Mouse (Mus musculus) adrenal gland, postnatal 25 days (tissue): ENCODE measurements around the gene Tyw5. TPM values are rescaled to one million over a fixed set of nuclear protein-coding genes. Genes with fewer than 3 reads are reported as not detected.
A peak's percentile ranks its signal among the peaks of the same experiment; 100 is the strongest.

Source experiments
- DNase-seq: peaks from one replicate; pipeline ENCODE4 v3.0.0; 2021; ENCODE audit warnings: mixed read lengths
- long read RNA-seq: library from polyadenylated mRNA; stranded (forward); transcript quantifications from one replicate; pipeline ENCODE4 v2.0.0, GENCODE M21; 2021
- total RNA-seq: library from RNA; stranded (reverse); gene quantifications from 2 replicates; pipeline ENCODE4 v1.2.3, GENCODE M21; 2021

The Tyw5 gene
- total RNA-seq, result 14.6 and 15.9 TPM in 2 replicates
- long read RNA-seq, transcript Tyw5-209 (8 exons, 1,847 nt), result major isoform, 8 of 14 reads
- long read RNA-seq, partial matches to known transcripts, result 0 of 14 reads
- long read RNA-seq, other reads (novel, unspliced or antisense), result 1 of 14 reads

DNA sequence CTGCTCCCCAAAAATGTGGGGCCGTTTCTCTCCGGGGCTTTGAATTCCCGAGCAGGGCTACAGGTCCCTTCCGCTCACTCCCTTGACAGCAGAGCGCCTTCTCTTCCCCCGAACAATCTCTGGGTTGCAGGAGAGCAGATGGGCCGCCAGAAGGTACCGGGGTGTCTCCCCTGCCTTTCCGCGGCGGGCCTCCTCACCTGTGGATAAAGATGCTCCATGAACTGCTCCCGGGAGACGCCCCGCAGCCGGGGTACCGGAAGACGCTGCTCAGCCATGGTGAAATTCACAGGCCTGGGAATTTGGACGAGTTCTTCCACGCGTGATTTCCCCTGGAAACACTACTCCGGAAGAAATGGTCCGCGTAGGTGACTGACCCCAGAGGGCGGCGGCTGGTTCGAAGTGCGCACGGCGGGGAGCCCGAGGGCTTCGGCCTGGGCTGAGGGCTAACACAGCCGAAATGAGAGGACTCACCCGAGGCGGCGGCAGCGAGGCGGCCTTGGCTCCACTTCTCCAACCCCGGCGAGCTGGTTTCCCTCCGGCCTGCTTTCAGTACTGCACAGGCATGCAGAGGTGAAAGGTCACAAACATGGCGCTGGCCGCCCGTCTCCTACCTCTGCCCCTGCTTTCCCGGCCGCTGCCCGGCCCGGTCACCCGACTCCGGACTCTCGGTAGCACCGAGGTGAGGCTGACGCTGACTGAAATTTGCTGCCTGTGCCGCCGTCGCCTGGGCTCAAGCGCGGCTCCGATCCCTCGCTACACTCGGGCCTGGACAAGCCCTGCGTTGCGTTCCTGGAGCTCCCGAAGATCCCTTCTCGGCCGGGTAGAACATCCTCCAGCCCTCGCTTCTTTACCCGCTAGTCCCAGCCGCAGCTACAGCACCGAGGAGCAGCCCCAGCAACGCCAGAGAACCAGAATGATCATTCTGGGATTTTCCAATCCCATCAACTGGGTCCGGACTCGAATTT lies at the start of gene Tyw5, which contains the start of gene Maip1:
TSS of gene Tyw5 (minus strand) at position 915 of the 965 bp plus-strand sequence.
TSS of gene Maip1 (plus strand) at position 142 of the 965 bp plus-strand sequence.
- DNase-seq, result peak; percentile 75

GRCm38 (mm10) chr1:57450241-57450640 lies 43.3 kb upstream of the Tyw5 start:
- no peak for DNase-seq

DNA sequence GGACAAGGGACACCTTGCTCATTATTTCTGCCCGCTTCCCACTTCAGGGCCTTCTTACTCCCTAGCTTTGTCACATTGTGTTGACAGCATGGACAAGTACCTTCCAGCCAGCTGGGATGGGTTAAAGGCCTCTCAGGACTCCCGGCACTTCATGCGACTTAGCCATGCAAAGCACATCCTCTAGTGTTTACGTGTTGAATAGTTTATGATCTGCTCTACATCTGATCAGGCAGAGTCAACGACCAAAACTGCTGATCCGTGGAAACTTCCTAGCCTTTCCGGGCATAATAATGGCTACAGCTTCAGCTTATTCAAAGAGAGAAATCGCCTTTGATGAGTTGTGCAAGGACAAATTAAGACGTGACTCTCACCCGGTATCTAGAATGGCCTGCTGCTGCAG lies 38.8 kb upstream of the Tyw5 start:
- no peak for DNase-seq

DNA sequence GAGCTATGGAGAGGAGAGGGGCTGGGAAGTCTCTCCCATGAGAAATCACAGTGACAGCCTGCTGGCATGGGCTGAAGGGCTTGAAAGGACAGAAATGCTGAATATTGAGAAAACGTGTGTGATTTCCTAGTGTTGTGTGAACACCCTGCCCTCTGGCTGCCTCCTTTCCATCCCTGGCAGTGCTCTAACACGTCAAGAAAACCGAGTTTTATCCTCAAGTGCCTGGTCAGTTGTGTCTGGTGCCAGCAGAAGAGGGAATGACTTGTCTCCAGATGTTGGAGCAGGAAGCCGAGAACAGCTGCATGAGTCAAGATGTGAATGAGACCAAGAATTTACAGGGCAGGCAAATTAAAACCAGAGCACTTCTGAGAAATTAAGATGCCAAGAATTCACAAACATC lies 33.9 kb upstream of the Tyw5 start:
- no peak for DNase-seq

GRCm38 (mm10) chr1:57439026-57439425 lies 32.1 kb upstream of the Tyw5 start:
- no peak for DNase-seq

GRCm38 (mm10) chr1:57436954-57437353 lies 30.1 kb upstream of the Tyw5 start:
- DNase-seq, result no peak

DNA sequence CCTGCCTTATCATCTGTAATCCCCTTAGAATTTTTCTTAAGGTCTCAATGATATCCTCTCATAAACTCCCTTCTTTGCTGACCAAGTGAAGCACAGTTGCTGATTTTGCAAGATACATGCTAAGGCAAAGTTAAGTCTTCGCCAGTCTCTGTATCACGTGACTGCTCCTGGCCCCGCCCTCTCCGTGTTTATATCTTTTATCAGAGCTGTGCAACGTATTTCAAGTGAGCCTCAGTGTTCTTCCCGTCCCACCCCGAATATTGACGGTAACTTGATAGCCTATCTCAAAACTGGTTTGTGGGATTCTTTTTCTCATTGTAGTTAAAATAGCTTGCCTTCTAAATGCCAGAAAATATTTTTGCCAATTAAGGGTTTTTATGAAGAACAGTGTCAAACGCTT lies 29.5 kb upstream of the Tyw5 start:
- peak; percentile 26 for DNase-seq

GRCm38 (mm10) chr1:57433141-57433540 lies 26.2 kb upstream of the Tyw5 start:
- DNase-seq, result no peak

GRCm38 (mm10) chr1:57429786-57430483 lies 23.0 kb upstream of the Tyw5 start:
- DNase-seq, result no peak

- peak; percentile 86 for DNase-seq
These were observed 21.7 kb upstream of the Tyw5 start for GRCm38 (mm10) chr1:57428368-57429308.

DNA sequence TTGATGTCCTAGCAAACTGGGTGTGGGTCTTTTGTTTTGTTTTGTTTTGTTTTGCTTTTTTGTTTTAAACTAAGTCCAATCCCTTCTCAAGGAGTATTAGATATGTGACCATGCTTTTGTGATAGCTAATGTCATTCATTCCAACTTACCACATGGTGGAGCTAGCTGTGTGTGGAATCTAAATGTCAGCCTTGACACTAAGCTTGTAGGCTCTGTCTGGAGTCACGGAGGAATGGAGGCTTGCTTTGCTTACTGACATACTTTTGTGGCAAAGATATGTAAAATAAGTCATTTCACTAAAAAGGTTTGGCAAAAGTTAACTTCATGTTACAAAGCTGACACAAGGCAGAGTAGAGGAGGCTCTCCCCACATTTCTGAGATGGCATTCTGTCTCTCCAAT lies 16.8 kb upstream of the Tyw5 start:
- no peak for DNase-seq

DNA sequence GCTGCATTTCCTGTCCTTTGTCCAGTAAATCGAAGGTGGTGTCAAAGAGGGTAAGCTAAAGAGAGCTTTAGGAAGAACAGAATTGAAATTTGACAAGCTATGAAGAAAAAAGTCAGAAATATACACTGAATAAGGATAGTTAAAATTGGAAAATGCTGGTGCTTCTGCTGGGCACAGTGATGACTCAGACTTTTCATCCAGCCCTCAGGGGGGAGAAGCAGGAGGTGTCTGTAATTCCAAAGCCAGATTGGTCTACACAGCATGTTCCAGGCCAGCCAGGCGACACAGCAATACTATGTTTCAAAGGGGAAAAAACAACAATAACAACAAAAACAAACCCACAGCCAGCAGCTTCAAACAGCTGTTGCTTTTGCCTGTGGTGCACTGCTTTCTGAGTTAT lies 6.5 kb upstream of the Tyw5 start:
- no peak for DNase-seq

DNA sequence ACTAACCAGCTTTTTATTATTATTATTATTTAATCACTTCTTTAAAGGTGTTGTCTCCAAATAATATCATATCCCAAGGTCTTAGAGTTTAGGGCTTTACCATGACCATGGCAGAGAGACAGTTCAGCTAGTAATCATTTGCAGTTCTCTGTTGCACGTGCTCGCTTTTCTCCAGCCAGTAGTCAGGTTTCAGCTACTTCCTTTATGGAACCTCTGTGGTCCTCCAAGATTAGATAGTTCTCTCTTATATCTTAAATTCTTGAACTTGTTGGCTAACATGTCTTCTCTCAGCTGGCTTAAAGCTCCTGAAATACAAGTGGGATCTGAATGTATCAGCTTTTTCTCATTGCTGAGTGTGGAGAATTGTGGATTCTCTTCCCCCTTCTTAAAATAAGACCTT lies 2.1 kb upstream of the Tyw5 start:
- DNase-seq, result no peak

- DNase-seq, result no peak
These were observed 4.8 kb downstream of the Tyw5 start for GRCm38 (mm10) chr1:57402116-57402515.

GRCm38 (mm10) chr1:57400877-57401276 lies 6.0 kb downstream of the Tyw5 start:
- DNase-seq, result no peak

DNA sequence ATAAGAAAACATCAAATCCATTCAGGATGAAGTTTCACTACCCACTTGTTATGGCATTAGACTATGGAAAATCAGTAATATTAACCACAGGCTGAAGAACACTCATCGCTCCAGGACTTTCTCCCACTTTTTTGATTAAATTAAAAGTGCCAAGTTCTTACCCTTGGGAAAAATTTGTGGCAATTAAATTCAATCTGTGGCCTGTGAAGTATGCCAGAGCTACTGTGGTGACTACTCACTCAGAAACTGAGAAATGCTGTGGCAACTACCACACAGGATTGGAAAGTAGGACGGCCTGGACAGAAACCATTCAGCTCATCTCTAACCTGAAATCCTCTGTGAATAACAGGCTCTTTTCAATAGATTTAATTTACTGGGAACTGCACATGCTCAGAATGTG lies 6.6 kb downstream of the Tyw5 start:
- no peak for DNase-seq

DNA sequence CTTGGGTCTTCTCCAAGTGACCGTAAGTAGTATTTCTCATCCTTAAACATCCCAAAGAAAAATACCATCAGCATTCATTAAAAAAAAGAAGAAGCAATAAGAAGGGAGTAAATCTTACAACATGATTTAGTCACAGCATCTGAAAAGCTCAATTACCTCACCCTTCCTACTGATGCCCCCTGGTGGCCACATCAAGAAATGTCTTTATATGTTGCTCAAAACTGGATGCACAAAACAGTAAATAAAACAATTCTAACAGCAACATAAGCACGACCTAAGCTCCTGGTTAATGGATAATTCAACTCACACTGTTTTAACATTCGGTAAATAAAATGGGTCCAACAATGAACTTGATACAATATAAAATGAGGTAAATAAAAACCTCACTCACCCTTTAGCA lies 12.8 kb downstream of the Tyw5 start:
- peak; percentile 31 for DNase-seq

DNA sequence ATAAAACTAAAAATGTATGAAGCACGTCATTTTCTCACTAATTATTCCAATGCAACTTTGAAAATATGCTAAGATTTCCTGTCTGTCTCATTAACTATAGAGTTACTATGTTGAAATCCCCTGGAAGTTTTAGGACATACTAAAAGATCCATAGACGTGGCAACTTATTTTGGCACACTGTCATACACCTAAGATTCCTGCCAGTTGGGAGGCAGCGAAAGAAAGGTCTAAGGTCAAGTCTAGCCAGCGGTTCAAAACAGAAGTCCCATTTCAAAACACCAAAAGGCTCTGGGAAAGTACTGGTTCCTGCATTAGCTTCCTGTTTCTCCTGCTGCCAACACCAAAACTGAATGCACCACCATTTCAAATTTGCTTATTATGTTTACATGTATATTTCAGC lies 14.5 kb downstream of the Tyw5 start:
- no peak for DNase-seq

GRCm38 (mm10) chr1:57390993-57391790 lies 15.7 kb downstream of the Tyw5 start:
- DNase-seq, result no peak

- DNase-seq, result no peak
These were observed 18.3 kb downstream of the Tyw5 start for GRCm38 (mm10) chr1:57388402-57389155.
